Comparison of ENCODE assay signal across 16 mouse cellular contexts in the genomic region with DNA sequence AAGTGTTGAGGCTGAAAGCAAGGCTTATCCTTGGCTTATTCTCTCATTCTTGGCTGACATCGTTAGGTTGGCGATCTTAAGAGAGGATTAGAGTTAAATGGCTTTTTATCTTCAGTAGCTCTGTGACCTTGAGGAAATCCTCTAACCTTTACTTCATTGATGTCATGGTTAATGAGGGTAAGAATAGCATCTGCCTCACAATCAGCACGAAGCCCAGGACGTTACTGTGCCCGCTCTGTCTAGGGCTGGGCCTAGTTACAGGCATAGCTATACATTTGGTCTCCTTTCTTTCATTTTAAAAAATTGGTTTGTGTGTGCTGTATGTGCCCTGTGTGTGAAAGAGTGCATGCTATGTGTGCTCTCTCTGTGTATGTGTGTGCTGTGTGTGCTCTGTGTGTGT.
"Had no signal": no experiment of that assay in that cellular context is flagged by ENCODE, and none has a peak within 500 bp of the region (broad histone marks: within the 10 kb centered on the region; RNA-seq: fewer than 3 reads in every experiment).

No protein-coding gene starts in this region.

- DNase-seq: kidney, adult 9 months; kidney, postnatal 10 days; kidney, postnatal 4 days; liver; liver, embryonic 13.5 days; liver, postnatal 0 days; lung, postnatal 14 days; right cerebral cortex, postnatal 4 days; spleen, adult 18-20 months; thymus, adult 18-20 months; thymus, postnatal 14 days had no signal

- H3K27ac ChIP-seq: layer of hippocampus, adult 2 months; limb, embryonic 12.5 days; liver, embryonic 13.5 days; lung, embryonic 15.5 days; macrophage had no signal

- H3K36me3 ChIP-seq: limb, embryonic 12.5 days; liver, embryonic 13.5 days; lung, embryonic 15.5 days had no signal

- ATAC-seq: liver, postnatal 0 days had no signal

- H3K4me1 ChIP-seq: limb, embryonic 12.5 days had no signal

- H3K9me3 ChIP-seq: limb, embryonic 12.5 days; liver, embryonic 13.5 days; lung, embryonic 15.5 days had no signal

- H3K4me3 ChIP-seq: layer of hippocampus, adult 2 months; limb, embryonic 12.5 days; liver, embryonic 13.5 days; lung, embryonic 15.5 days had no signal

- H3K4me2 ChIP-seq: limb, embryonic 12.5 days; liver, embryonic 13.5 days; lung, embryonic 15.5 days; midbrain, embryonic 11.5 days had no signal

- H3K9ac ChIP-seq: limb, embryonic 12.5 days; liver, embryonic 13.5 days; liver, postnatal 0 days; lung, embryonic 15.5 days had no signal

- H3K27me3 ChIP-seq: limb, embryonic 12.5 days; liver, embryonic 13.5 days; lung, embryonic 15.5 days had no signal
